Mouse (Mus musculus): ENCODE measurements at regions not wholly inside any gene's neighbourhood (a gene's known extent, or its start where the extent isn't known, plus 50 kb on each side); places are given as distances from the start of the nearest gene placed in this dataset.

DNA sequence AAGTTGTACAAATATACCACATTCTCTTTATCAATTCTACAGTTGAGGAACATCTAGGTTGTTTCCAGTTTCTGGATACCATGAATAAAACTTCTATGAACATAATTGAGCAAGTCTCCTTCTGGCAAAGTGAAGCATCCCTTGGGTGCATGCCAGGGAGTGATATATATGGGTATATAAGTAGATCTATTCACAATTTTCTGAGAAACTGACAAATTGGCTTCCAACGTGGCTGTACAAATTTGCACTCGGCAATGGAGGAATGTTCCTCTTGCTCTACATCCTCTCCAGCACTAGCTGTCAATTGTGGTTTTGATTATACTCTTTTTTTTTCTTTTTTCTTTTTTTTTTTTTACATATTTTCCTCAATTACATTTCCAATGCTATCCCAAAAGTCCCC, 576.7 kb downstream of the 9430069I07Rik start:
- no peak for DNase-seq
- intact Hi-C loops (cut with DNase I): no loop called here

DNA sequence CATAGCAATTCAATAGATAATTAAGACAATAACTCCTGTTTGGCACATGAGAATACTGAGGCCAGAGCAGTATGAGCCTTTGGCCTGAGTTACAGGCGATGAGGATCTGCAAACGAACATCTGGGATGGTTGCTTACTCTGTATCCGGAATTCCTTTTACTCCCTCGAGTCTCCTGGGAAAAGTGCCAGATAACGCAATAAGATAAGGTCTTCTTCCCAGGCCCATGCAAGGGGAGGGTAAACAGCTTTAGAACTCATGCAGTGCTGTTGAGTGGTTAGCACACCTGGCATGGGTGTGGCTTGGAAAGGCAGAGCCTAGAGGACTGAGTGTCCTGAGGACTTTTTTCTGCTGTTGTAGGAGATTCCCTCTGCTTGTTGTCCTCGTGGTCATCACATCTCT, 598.2 kb downstream of the 9430069I07Rik start:
- intact Hi-C loops (cut with DNase I): no loop called here
- peak; percentile 1 for DNase-seq

DNA sequence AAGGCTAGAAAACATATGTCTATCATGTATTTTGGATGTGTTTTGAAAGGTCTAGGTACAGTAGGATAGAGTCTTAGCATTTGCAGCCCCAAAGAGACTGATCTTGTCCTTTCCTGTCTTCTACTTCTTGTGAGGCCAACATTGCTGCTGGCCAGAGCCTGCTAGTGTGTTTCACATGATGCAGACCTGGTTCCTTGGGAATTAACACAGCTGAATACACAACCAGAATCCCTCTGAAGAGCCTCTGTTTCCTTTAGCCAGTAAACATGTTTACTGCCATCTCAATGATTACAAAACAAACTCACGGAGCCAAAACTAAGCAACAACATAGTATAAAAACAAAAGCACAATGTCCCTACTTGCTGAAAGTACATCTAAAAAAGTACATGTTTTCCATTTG, 598.9 kb downstream of the 9430069I07Rik start:
- no peak for DNase-seq

More for the DNA sequence above, 598.9 kb downstream of the 9430069I07Rik start:
- intact Hi-C loops (cut with DNase I): no loop called here

Measured in heart, postnatal 10 days (tissue).